ENCODE assay signal across 8 mouse cellular contexts in the genomic region with DNA sequence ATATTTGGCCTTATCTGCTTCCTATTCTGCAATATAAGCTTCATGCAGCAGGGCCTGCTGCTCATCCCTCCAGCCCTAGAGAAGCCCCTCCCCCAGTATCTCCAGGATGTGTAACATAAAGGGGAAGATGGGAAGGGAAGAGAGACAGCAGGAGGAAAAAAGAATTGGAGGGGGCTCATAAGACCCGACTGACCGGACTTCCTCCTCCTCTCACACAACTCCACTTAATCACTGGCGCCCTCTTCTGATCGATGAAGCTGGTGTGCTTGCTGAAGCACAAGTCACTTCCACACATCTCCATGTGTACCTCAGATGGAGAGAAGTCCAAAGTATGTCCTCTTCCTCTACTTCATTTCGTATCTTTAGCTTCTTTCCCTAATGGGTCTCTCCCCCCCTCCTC.
DNase-seq lines count a peak whose midpoint lies in the region; ATAC-seq and TF ChIP-seq lines count a peak whose summit lies in the region.

No protein-coding gene starts in this region.

- no peak for TF ChIP-seq POLR2A in heart, adult 2 months (IDR thresholded peaks at IDR 0.05; ENCODE audit: insufficient read depth, low read depth, low read length)

- H3K9me3 ChIP-seq in heart, embryonic 11.5 days (replicated peaks; ENCODE audit: control insufficient read depth, low read length) = no peaks in the 10 kb centered on the region

- no peaks in the 10 kb centered on the region for H3K36me3 ChIP-seq in heart, adult 2 months (ENCODE audit: control insufficient read depth, insufficient read depth, low read length)
- no peaks in the 10 kb centered on the region for H3K36me3 ChIP-seq in heart, embryonic 11.5 days (ENCODE audit: control insufficient read depth, insufficient read depth, low read length)

- no peak overlapping the region for H3K4me2 ChIP-seq in heart, embryonic 11.5 days

- H3K4me1 ChIP-seq in heart, adult 2 months (ENCODE audit: control insufficient read depth, insufficient read depth, low read length) = no peaks in the 10 kb centered on the region
- H3K4me1 ChIP-seq in heart, embryonic 11.5 days (ENCODE audit: control insufficient read depth, insufficient read depth, low read length) = no peaks in the 10 kb centered on the region

- peak; percentile 66 for TF ChIP-seq CTCF in heart, adult 2 months (IDR thresholded peaks at IDR 0.05)

- no peak overlapping the region for H3K27ac ChIP-seq in heart, adult 2 months
- no peak overlapping the region for H3K27ac ChIP-seq in heart, embryonic 11.5 days (ENCODE audit: low read depth, low read length)

- ATAC-seq in heart, embryonic 11.5 days (replicated peaks; ENCODE audit: insufficient number of reproducible peaks, low FRiP score, low TSS enrichment) = no peak

- H3K27me3 ChIP-seq in heart, adult 2 months (ENCODE audit: control insufficient read depth, insufficient read depth, low read length) = no peaks in the 10 kb centered on the region
- no peaks in the 10 kb centered on the region for H3K27me3 ChIP-seq in heart, embryonic 11.5 days (ENCODE audit: control insufficient read depth, insufficient read depth, low read length)

- DNase-seq in heart, adult 2 months = peak in 1 of 2 experiments; percentile 21
- peak; percentile 43 for DNase-seq in A20 (ENCODE audit: low read depth, low spot score)
- DNase-seq in brain, adult 2 months (ENCODE audit: low read depth, low spot score) = peak; percentile 76
- DNase-seq in forelimb bud, embryonic 11.5 days (ENCODE audit: low read depth, low spot score) = peak; percentile 42
- DNase-seq in lung, adult 18-20 months = peak; percentile 20 to 33
- peak; percentile 24 for DNase-seq in telencephalon, adult 2 months (ENCODE audit: low read depth, low spot score)
- no peak for DNase-seq in thymus, postnatal 10 days (ENCODE audit: low spot score in 2 of 2)

- no peaks in the 10 kb centered on the region for H3K79me2 ChIP-seq in heart, adult 2 months (replicated peaks; ENCODE audit: control insufficient read depth, insufficient read depth, low read length)

- no peak for TF ChIP-seq EP300 in heart, adult 2 months (IDR thresholded peaks at IDR 0.05; ENCODE audit: insufficient read depth, low read depth, low read length)

- intact Hi-C loops in heart, adult 2 months (cut with DNase I) = loop anchor here (1.0 kb wide), 1 partner anchor 87 kb away; no protein-coding TSS in a partner anchor

- 6% methylated on average over 5 of the region's 5 CpGs for WGBS in heart, adult 2 months
- WGBS in heart, embryonic 11.5 days (ENCODE audit: insufficient replicate concordance) = 4% methylated on average over 5 of the region's 5 CpGs

- H3K4me3 ChIP-seq in heart, adult 2 months = no peak overlapping the region
- no peak overlapping the region for H3K4me3 ChIP-seq in heart, embryonic 11.5 days (ENCODE audit: low read depth, low read length)

- H3K9ac ChIP-seq in heart, adult 2 months (ENCODE audit: low read depth, low read length) = no peak overlapping the region
- no peak overlapping the region for H3K9ac ChIP-seq in heart, embryonic 11.5 days (ENCODE audit: low read depth, low read length)

Comparison
In these comparisons a context has a peak if more than half of its experiments do, and no peak if none do; other contexts are left out.
1. DNase-seq: peak in A20 (single experiment), brain, adult 2 months (single experiment), forelimb bud, embryonic 11.5 days (single experiment), lung, adult 18-20 months (2 of 2) and telencephalon, adult 2 months (single experiment); none in thymus, postnatal 10 days (0 of 2).